Mouse (Mus musculus) heart, postnatal 0 days (tissue): ENCODE measurements at regions not wholly inside any gene's neighbourhood (a gene's known extent, or its start where the extent isn't known, plus 50 kb on each side); places are given as distances from the start of the nearest gene placed in this dataset.

Experiments
- CTCF ChIP-seq: IDR thresholded peaks from 2 replicates; pipeline ENCODE4 v1.5.1; 2016; ENCODE audit warnings: antibody characterized with exemption, control low read depth, low read depth
- EP300 ChIP-seq: IDR thresholded peaks from 2 replicates; pipeline ENCODE4 v1.6.1; 2016; ENCODE audit warnings: antibody characterized with exemption, low read depth

GRCm38 (mm10) chr10:22495975-22496496 is 135.7 kb downstream of the Raet1d start:
- no peak for TF ChIP-seq CTCF
- TF ChIP-seq EP300: no peak
